Mouse (Mus musculus): ENCODE measurements around the gene Zbtb5. TPM values are rescaled to one million over a fixed set of nuclear protein-coding genes. Genes with fewer than 3 reads are reported as not detected.

Zbtb5 gene
- polyA plus RNA-seq, 1 experiment from 2014 or later: 21.0 TPM

GRCm38 (mm10) chr4:44981280-44981973 is 30.8 kb downstream of the Zbtb5 start, which contains the start of gene Grhpr:
TSS of gene Grhpr (plus strand) at chr4:44981395.
- H3K36me3 ChIP-seq (ENCODE audit: control insufficient read depth, insufficient read depth, low read length): peaks cover 28% of the 10 kb centered on the region; the same call in 1 of the 2 replicates
- H3K27me3 ChIP-seq (replicated peaks; ENCODE audit: control insufficient read depth, insufficient read depth, low read length): no peaks in the 10 kb centered on the region
- peak within 1 kb of the TSS; percentile 97 for H3K4me2 ChIP-seq (ENCODE audit: low read depth, low read length)
- peak within 1 kb of the TSS; percentile 78 for H3K4me3 ChIP-seq (ENCODE audit: low read depth, low read length)
- 2% methylated on average over 25 of the region's 40 CpGs for WGBS
- 0 out of 2 replicates have a peak, but pooled peaks cover 3% of the 10 kb centered on the region for H3K9me3 ChIP-seq (ENCODE audit: control insufficient read depth, low read length)
- DNase-seq (ENCODE audit: low spot score) (peak; percentile 87), ATAC-seq (ENCODE audit: low read depth) (peak; percentile 97)
- H3K9ac ChIP-seq (ENCODE audit: low read depth, low read length): peak within 1 kb of the TSS; percentile 84
- peak within 1 kb of the TSS; percentile 63 for H3K27ac ChIP-seq (replicated peaks; ENCODE audit: low read depth, low read length)
- peaks cover 13% of the 10 kb centered on the region for H3K4me1 ChIP-seq (ENCODE audit: control insufficient read depth, insufficient read depth, low read length)

GRCm38 (mm10) chr4:44979794-44980338 is 32.3 kb downstream of the Zbtb5 start:
- no peak for ATAC-seq (ENCODE audit: low read depth)
- H3K9me3 ChIP-seq (ENCODE audit: control insufficient read depth, low read length): 0 out of 2 replicates have a peak, but pooled peaks cover 3% of the 10 kb centered on the region
- 68% methylated on average over 7 of the region's 7 CpGs for WGBS

GRCm38 (mm10) chr4:44978175-44978574 is 34.0 kb downstream of the Zbtb5 start:
- H3K9ac ChIP-seq (ENCODE audit: low read depth, low read length): no peak overlapping the region
- DNase-seq (ENCODE audit: low spot score) (no peak), ATAC-seq (ENCODE audit: low read depth) (no peak)
- H3K9me3 ChIP-seq (ENCODE audit: control insufficient read depth, low read length): 0 out of 2 replicates have a peak, but pooled peaks cover 3% of the 10 kb centered on the region
- no peak overlapping the region for H3K27ac ChIP-seq (replicated peaks; ENCODE audit: low read depth, low read length)
- H3K4me2 ChIP-seq (ENCODE audit: low read depth, low read length): no peak overlapping the region
- no peaks in the 10 kb centered on the region for H3K27me3 ChIP-seq (replicated peaks; ENCODE audit: control insufficient read depth, insufficient read depth, low read length)
- H3K36me3 ChIP-seq (ENCODE audit: control insufficient read depth, insufficient read depth, low read length): no peaks in the 10 kb centered on the region
- H3K4me1 ChIP-seq (ENCODE audit: control insufficient read depth, insufficient read depth, low read length): peaks cover 13% of the 10 kb centered on the region
- H3K4me3 ChIP-seq (ENCODE audit: low read depth, low read length): no peak overlapping the region
- WGBS: 74% methylated on average over 5 of the region's 5 CpGs

More at GRCm38 (mm10) chr4:44979794-44980338, 32.3 kb downstream of the Zbtb5 start:
- H3K36me3 ChIP-seq (ENCODE audit: control insufficient read depth, insufficient read depth, low read length): peaks cover 12% of the 10 kb centered on the region; the same call in 1 of the 2 replicates
- no peak overlapping the region for H3K27ac ChIP-seq (replicated peaks; ENCODE audit: low read depth, low read length)
- peaks cover 13% of the 10 kb centered on the region for H3K4me1 ChIP-seq (ENCODE audit: control insufficient read depth, insufficient read depth, low read length)
- no peak overlapping the region for H3K4me3 ChIP-seq (ENCODE audit: low read depth, low read length)
- DNase-seq (ENCODE audit: low spot score): no peak
- no peak overlapping the region for H3K9ac ChIP-seq (ENCODE audit: low read depth, low read length)
- no peak overlapping the region for H3K4me2 ChIP-seq (ENCODE audit: low read depth, low read length)
- H3K27me3 ChIP-seq (replicated peaks; ENCODE audit: control insufficient read depth, insufficient read depth, low read length): no peaks in the 10 kb centered on the region

GRCm38 (mm10) chr4:44976921-44977710 is 35.1 kb downstream of the Zbtb5 start:
- no peak overlapping the region for H3K27ac ChIP-seq (replicated peaks; ENCODE audit: low read depth, low read length)
- no peaks in the 10 kb centered on the region for H3K36me3 ChIP-seq (ENCODE audit: control insufficient read depth, insufficient read depth, low read length)
- WGBS: 82% methylated on average over 10 of the region's 10 CpGs
- H3K4me3 ChIP-seq (ENCODE audit: low read depth, low read length): no peak overlapping the region
- H3K9ac ChIP-seq (ENCODE audit: low read depth, low read length): no peak overlapping the region
- ATAC-seq (ENCODE audit: low read depth) (no peak), DNase-seq (ENCODE audit: low spot score) (no peak)
- no peak overlapping the region for H3K4me2 ChIP-seq (ENCODE audit: low read depth, low read length)
- H3K9me3 ChIP-seq (ENCODE audit: control insufficient read depth, low read length): 0 out of 2 replicates have a peak, but pooled peaks cover 3% of the 10 kb centered on the region
- H3K27me3 ChIP-seq (replicated peaks; ENCODE audit: control insufficient read depth, insufficient read depth, low read length): no peaks in the 10 kb centered on the region
- H3K4me1 ChIP-seq (ENCODE audit: control insufficient read depth, insufficient read depth, low read length): peaks cover 5% of the 10 kb centered on the region; the same call in 1 of the 2 replicates

- DNase-seq (ENCODE audit: low spot score): no peak
- no peak for ATAC-seq (ENCODE audit: low read depth)
- H3K36me3 ChIP-seq (ENCODE audit: control insufficient read depth, insufficient read depth, low read length): no peaks in the 10 kb centered on the region
- WGBS: 74% methylated on average over 6 of the region's 6 CpGs
- no peak overlapping the region for H3K27ac ChIP-seq (replicated peaks; ENCODE audit: low read depth, low read length)
- H3K9me3 ChIP-seq (ENCODE audit: control insufficient read depth, low read length): 0 out of 2 replicates have a peak, but pooled peaks cover 3% of the 10 kb centered on the region
- no peak overlapping the region for H3K4me3 ChIP-seq (ENCODE audit: low read depth, low read length)
- H3K27me3 ChIP-seq (replicated peaks; ENCODE audit: control insufficient read depth, insufficient read depth, low read length): no peaks in the 10 kb centered on the region
- no peaks in the 10 kb centered on the region for H3K4me1 ChIP-seq (ENCODE audit: control insufficient read depth, insufficient read depth, low read length)
- H3K4me2 ChIP-seq (ENCODE audit: low read depth, low read length): no peak overlapping the region
- H3K9ac ChIP-seq (ENCODE audit: low read depth, low read length): no peak overlapping the region
These were observed 36.1 kb downstream of the Zbtb5 start for GRCm38 (mm10) chr4:44976026-44976615.

- H3K4me1 ChIP-seq (ENCODE audit: control insufficient read depth, insufficient read depth, low read length): no peaks in the 10 kb centered on the region
- H3K27me3 ChIP-seq (replicated peaks; ENCODE audit: control insufficient read depth, insufficient read depth, low read length): no peaks in the 10 kb centered on the region
- DNase-seq (ENCODE audit: low spot score) (no peak), ATAC-seq (ENCODE audit: low read depth) (no peak)
- 0 out of 2 replicates have a peak, but pooled peaks cover 3% of the 10 kb centered on the region for H3K9me3 ChIP-seq (ENCODE audit: control insufficient read depth, low read length)
- H3K4me2 ChIP-seq (ENCODE audit: low read depth, low read length): no peak overlapping the region
- WGBS: 88% methylated on average over 7 of the region's 8 CpGs
- no peak overlapping the region for H3K4me3 ChIP-seq (ENCODE audit: low read depth, low read length)
- no peaks in the 10 kb centered on the region for H3K36me3 ChIP-seq (ENCODE audit: control insufficient read depth, insufficient read depth, low read length)
- no peak overlapping the region for H3K27ac ChIP-seq (replicated peaks; ENCODE audit: low read depth, low read length)
- no peak overlapping the region for H3K9ac ChIP-seq (ENCODE audit: low read depth, low read length)
These were observed 37.9 kb downstream of the Zbtb5 start for GRCm38 (mm10) chr4:44974331-44974730.

GRCm38 (mm10) chr4:44973871-44974270 is 38.3 kb downstream of the Zbtb5 start:
- ATAC-seq (ENCODE audit: low read depth) (0 out of 2 replicates have a peak, but pooled peaks have one; percentile 26), DNase-seq (ENCODE audit: low spot score) (no peak)
- H3K4me2 ChIP-seq (ENCODE audit: low read depth, low read length): peak overlapping the region; percentile 38
- H3K9me3 ChIP-seq (ENCODE audit: control insufficient read depth, low read length): 0 out of 2 replicates have a peak, but pooled peaks cover 3% of the 10 kb centered on the region
- no peaks in the 10 kb centered on the region for H3K27me3 ChIP-seq (replicated peaks; ENCODE audit: control insufficient read depth, insufficient read depth, low read length)
- H3K4me1 ChIP-seq (ENCODE audit: control insufficient read depth, insufficient read depth, low read length): no peaks in the 10 kb centered on the region
- no peak overlapping the region for H3K9ac ChIP-seq (ENCODE audit: low read depth, low read length)
- H3K36me3 ChIP-seq (ENCODE audit: control insufficient read depth, insufficient read depth, low read length): no peaks in the 10 kb centered on the region
- H3K4me3 ChIP-seq (ENCODE audit: low read depth, low read length): 0 out of 2 replicates have a peak overlapping the region, but pooled peaks have one; percentile 11
- no peak overlapping the region for H3K27ac ChIP-seq (replicated peaks; ENCODE audit: low read depth, low read length)
- WGBS: 43% methylated on average over 14 of the region's 14 CpGs

- H3K4me1 ChIP-seq (ENCODE audit: control insufficient read depth, insufficient read depth, low read length): no peaks in the 10 kb centered on the region
- no peak overlapping the region for H3K27ac ChIP-seq (replicated peaks; ENCODE audit: low read depth, low read length)
- no peaks in the 10 kb centered on the region for H3K36me3 ChIP-seq (ENCODE audit: control insufficient read depth, insufficient read depth, low read length)
- H3K9me3 ChIP-seq (ENCODE audit: control insufficient read depth, low read length): 0 out of 2 replicates have a peak, but pooled peaks cover 3% of the 10 kb centered on the region
- H3K4me3 ChIP-seq (ENCODE audit: low read depth, low read length): 0 out of 2 replicates have a peak overlapping the region, but pooled peaks have one; percentile 11
- DNase-seq (ENCODE audit: low spot score) (peak; percentile 84), ATAC-seq (ENCODE audit: low read depth) (peak; percentile 81)
- H3K4me2 ChIP-seq (ENCODE audit: low read depth, low read length): peak overlapping the region; percentile 38
- no peaks in the 10 kb centered on the region for H3K27me3 ChIP-seq (replicated peaks; ENCODE audit: control insufficient read depth, insufficient read depth, low read length)
- 13% methylated on average over 9 of the region's 9 CpGs for WGBS
- H3K9ac ChIP-seq (ENCODE audit: low read depth, low read length): no peak overlapping the region
These were observed 38.8 kb downstream of the Zbtb5 start for GRCm38 (mm10) chr4:44973450-44973849.

All from embryonic facial prominence, embryonic 14.5 days (tissue).